Mouse (Mus musculus): ENCODE data around the gene Olfr1042. TPM values are rescaled to one million over a fixed set of nuclear protein-coding genes. Genes with fewer than 3 reads are reported as not detected.

Gene Olfr1042
- polyA plus RNA-seq (2014; fragmentation: Illumina TruSeq; extraction: RNeasy Lipid Tissue Mini Kit (QIAGEN cat#74804); ENCODE audit: low read depth, low replicate concordance), result not detected

DNA sequence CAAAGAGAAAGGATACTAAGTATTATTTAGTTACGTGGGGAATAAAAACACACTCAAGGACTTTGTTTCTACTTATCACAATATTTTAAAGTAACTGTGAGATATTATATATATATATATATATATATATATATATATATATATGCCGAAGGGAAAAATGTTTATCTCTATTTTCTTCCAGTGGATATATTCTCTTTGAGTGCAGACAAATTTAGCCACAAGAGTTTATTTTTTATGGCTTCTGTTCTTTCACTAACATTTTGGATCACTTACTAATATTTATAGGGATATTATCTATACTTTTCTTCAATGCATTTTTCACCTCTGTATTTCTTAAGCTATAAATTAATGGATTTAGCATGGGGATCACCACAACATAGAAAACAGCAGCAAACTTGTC lies at the start of gene Olfr1042:
Gene Olfr1042, minus strand, starts transcription at position 101 of the 400 bp plus-strand sequence.

DNA sequence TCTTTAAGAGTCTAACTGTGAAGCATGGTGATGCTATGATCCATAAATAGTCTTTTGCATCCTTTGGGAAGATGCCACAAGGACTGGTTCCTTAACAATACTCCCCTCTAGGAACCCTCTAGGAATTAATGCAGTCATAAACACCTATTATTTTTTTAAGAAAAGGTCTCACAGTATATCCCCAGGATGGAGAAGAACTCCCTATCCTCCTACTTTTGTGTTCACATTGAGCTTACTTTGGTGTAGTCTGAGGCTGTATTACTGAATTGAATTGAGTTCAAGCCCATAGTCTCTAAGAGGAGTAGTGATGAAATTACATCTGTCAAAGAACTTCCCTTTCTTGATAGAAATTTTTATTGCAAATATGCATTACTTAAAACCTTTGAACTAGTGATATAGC lies 41.3 kb upstream of the Olfr1042 start, which contains the start of gene Olfr1045:
Gene Olfr1045, minus strand, starts transcription at position 101 of the 400 bp plus-strand sequence.

DNA sequence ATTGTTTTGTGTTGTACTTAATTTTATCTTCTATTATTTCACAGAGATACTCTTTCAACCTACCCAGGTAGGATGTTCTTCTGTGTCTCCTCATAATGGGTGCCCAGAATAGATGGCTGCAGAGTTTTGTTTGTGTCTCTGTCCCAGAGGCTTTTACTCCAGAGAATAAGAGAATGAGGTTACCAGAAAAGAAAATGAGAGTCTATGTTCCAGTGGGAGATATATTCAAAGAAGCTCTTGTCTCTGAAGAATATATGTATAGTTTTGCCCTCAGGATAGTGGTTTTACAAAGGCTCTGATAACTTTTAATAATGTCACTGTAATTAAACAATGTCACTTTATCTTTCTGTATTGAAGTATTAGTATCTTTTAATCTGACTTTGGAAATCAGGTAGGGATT lies 23.9 kb upstream of the Olfr1042 start, which contains the start of gene Olfr52:
Gene Olfr52, minus strand, starts transcription at position 101 of the 400 bp plus-strand sequence.

GRCm38 (mm10) chr2:86177720-86178119 lies 16.1 kb upstream of the Olfr1042 start, which contains the start of gene Olfr1044:
Gene Olfr1044 (minus strand): TSS chr2:86177820.

DNA sequence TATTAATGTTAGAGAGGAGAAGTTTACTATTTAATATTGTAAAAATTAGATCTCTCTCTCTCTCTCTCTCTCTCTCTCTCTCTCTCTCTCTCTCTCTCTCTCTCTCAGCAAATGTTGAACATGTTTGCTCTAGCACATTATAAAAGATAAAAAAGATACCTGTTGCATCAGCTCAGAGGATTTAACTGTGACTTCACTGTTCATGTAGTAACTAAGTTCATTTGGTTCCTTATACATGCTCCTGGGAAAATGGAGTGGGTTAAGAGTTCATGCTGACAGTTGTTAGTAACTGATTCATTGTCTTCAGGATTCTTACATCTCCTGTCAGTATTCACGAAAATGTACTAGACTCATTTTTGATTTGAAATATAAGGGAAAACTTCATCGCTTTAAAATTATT lies 5.8 kb upstream of the Olfr1042 start, which contains the start of gene Olfr1043:
Gene Olfr1043, minus strand, starts transcription at position 101 of the 400 bp plus-strand sequence.

GRCm38 (mm10) chr2:86146632-86147031 lies 15.0 kb downstream of the Olfr1042 start, which contains the start of gene Olfr1040:
Gene Olfr1040 (minus strand): TSS chr2:86146732.

GRCm38 (mm10) chr2:86135828-86136227 lies 25.8 kb downstream of the Olfr1042 start, which contains the start of gene Olfr1039:
Gene Olfr1039 (minus strand): TSS chr2:86135928.

Other genes starting within 250 kb of the Olfr1042 start
- not detected for gene Olfr1025-ps1, start 246.6 kb downstream of the Olfr1042 start, polyA plus RNA-seq (2014; fragmentation: Illumina TruSeq; extraction: RNeasy Lipid Tissue Mini Kit (QIAGEN cat#74804); ENCODE audit: low read depth, low replicate concordance)
- gene Olfr1026, start 240.3 kb downstream of the Olfr1042 start, polyA plus RNA-seq (2014; fragmentation: Illumina TruSeq; extraction: RNeasy Lipid Tissue Mini Kit (QIAGEN cat#74804); ENCODE audit: low read depth, low replicate concordance), result not detected
- gene Olfr1028, start 211.4 kb downstream of the Olfr1042 start, polyA plus RNA-seq (2014; fragmentation: Illumina TruSeq; extraction: RNeasy Lipid Tissue Mini Kit (QIAGEN cat#74804); ENCODE audit: low read depth, low replicate concordance), result not detected
- gene Olfr1029, start 187.9 kb downstream of the Olfr1042 start, polyA plus RNA-seq (2014; fragmentation: Illumina TruSeq; extraction: RNeasy Lipid Tissue Mini Kit (QIAGEN cat#74804); ENCODE audit: low read depth, low replicate concordance), result 0.17 TPM
- gene Olfr1030, start 182.6 kb downstream of the Olfr1042 start, polyA plus RNA-seq (2014; fragmentation: Illumina TruSeq; extraction: RNeasy Lipid Tissue Mini Kit (QIAGEN cat#74804); ENCODE audit: low read depth, low replicate concordance), result not detected
- not detected for gene Olfr1031, start 171.5 kb downstream of the Olfr1042 start, polyA plus RNA-seq (2014; fragmentation: Illumina TruSeq; extraction: RNeasy Lipid Tissue Mini Kit (QIAGEN cat#74804); ENCODE audit: low read depth, low replicate concordance)
- gene Olfr1032, start 156.3 kb downstream of the Olfr1042 start, polyA plus RNA-seq (2014; fragmentation: Illumina TruSeq; extraction: RNeasy Lipid Tissue Mini Kit (QIAGEN cat#74804); ENCODE audit: low read depth, low replicate concordance), result not detected
- 12.2 TPM for gene Olfr1033, start 141.2 kb downstream of the Olfr1042 start, polyA plus RNA-seq (2014; fragmentation: Illumina TruSeq; extraction: RNeasy Lipid Tissue Mini Kit (QIAGEN cat#74804); ENCODE audit: low read depth, low replicate concordance)
- gene Olfr1034, start 116.0 kb downstream of the Olfr1042 start, polyA plus RNA-seq (2014; fragmentation: Illumina TruSeq; extraction: RNeasy Lipid Tissue Mini Kit (QIAGEN cat#74804); ENCODE audit: low read depth, low replicate concordance), result 2.3 TPM
- gene Olfr1036, start 87.8 kb downstream of the Olfr1042 start, polyA plus RNA-seq (2014; fragmentation: Illumina TruSeq; extraction: RNeasy Lipid Tissue Mini Kit (QIAGEN cat#74804); ENCODE audit: low read depth, low replicate concordance), result not detected
- gene Olfr1037, start 74.5 kb downstream of the Olfr1042 start, polyA plus RNA-seq (2014; fragmentation: Illumina TruSeq; extraction: RNeasy Lipid Tissue Mini Kit (QIAGEN cat#74804); ENCODE audit: low read depth, low replicate concordance), result not detected
- not detected for gene Olfr1039, start 25.9 kb downstream of the Olfr1042 start, polyA plus RNA-seq (2014; fragmentation: Illumina TruSeq; extraction: RNeasy Lipid Tissue Mini Kit (QIAGEN cat#74804); ENCODE audit: low read depth, low replicate concordance)
- gene Olfr1040, start 15.1 kb downstream of the Olfr1042 start, polyA plus RNA-seq (2014; fragmentation: Illumina TruSeq; extraction: RNeasy Lipid Tissue Mini Kit (QIAGEN cat#74804); ENCODE audit: low read depth, low replicate concordance), result not detected
- gene Olfr1043, start 5.7 kb upstream of the Olfr1042 start, polyA plus RNA-seq (2014; fragmentation: Illumina TruSeq; extraction: RNeasy Lipid Tissue Mini Kit (QIAGEN cat#74804); ENCODE audit: low read depth, low replicate concordance), result not detected
- gene Olfr1044, start 16.0 kb upstream of the Olfr1042 start, polyA plus RNA-seq (2014; fragmentation: Illumina TruSeq; extraction: RNeasy Lipid Tissue Mini Kit (QIAGEN cat#74804); ENCODE audit: low read depth, low replicate concordance), result not detected
- not detected for gene Olfr52, start 23.8 kb upstream of the Olfr1042 start, polyA plus RNA-seq (2014; fragmentation: Illumina TruSeq; extraction: RNeasy Lipid Tissue Mini Kit (QIAGEN cat#74804); ENCODE audit: low read depth, low replicate concordance)
- not detected for gene Olfr1045, start 41.2 kb upstream of the Olfr1042 start, polyA plus RNA-seq (2014; fragmentation: Illumina TruSeq; extraction: RNeasy Lipid Tissue Mini Kit (QIAGEN cat#74804); ENCODE audit: low read depth, low replicate concordance)
- not detected for gene Olfr1046, start 57.5 kb upstream of the Olfr1042 start, polyA plus RNA-seq (2014; fragmentation: Illumina TruSeq; extraction: RNeasy Lipid Tissue Mini Kit (QIAGEN cat#74804); ENCODE audit: low read depth, low replicate concordance)
- gene Olfr1047, start 69.6 kb upstream of the Olfr1042 start, polyA plus RNA-seq (2014; fragmentation: Illumina TruSeq; extraction: RNeasy Lipid Tissue Mini Kit (QIAGEN cat#74804); ENCODE audit: low read depth, low replicate concordance), result not detected
- gene Olfr1048, start 78.5 kb upstream of the Olfr1042 start, polyA plus RNA-seq (2014; fragmentation: Illumina TruSeq; extraction: RNeasy Lipid Tissue Mini Kit (QIAGEN cat#74804); ENCODE audit: low read depth, low replicate concordance), result not detected
- gene Olfr1049, start 96.5 kb upstream of the Olfr1042 start, polyA plus RNA-seq (2014; fragmentation: Illumina TruSeq; extraction: RNeasy Lipid Tissue Mini Kit (QIAGEN cat#74804); ENCODE audit: low read depth, low replicate concordance), result not detected
- gene Olfr1051, start 117.2 kb upstream of the Olfr1042 start, polyA plus RNA-seq (2014; fragmentation: Illumina TruSeq; extraction: RNeasy Lipid Tissue Mini Kit (QIAGEN cat#74804); ENCODE audit: low read depth, low replicate concordance), result not detected
- gene Olfr1052, start 130.6 kb upstream of the Olfr1042 start, polyA plus RNA-seq (2014; fragmentation: Illumina TruSeq; extraction: RNeasy Lipid Tissue Mini Kit (QIAGEN cat#74804); ENCODE audit: low read depth, low replicate concordance), result not detected
- not detected for gene Olfr1053, start 153.4 kb upstream of the Olfr1042 start, polyA plus RNA-seq (2014; fragmentation: Illumina TruSeq; extraction: RNeasy Lipid Tissue Mini Kit (QIAGEN cat#74804); ENCODE audit: low read depth, low replicate concordance)
- gene Olfr1054, start 173.6 kb upstream of the Olfr1042 start, polyA plus RNA-seq (2014; fragmentation: Illumina TruSeq; extraction: RNeasy Lipid Tissue Mini Kit (QIAGEN cat#74804); ENCODE audit: low read depth, low replicate concordance), result not detected
- gene Olfr1055, start 188.4 kb upstream of the Olfr1042 start, polyA plus RNA-seq (2014; fragmentation: Illumina TruSeq; extraction: RNeasy Lipid Tissue Mini Kit (QIAGEN cat#74804); ENCODE audit: low read depth, low replicate concordance), result not detected
- not detected for gene Olfr1056, start 200.6 kb upstream of the Olfr1042 start, polyA plus RNA-seq (2014; fragmentation: Illumina TruSeq; extraction: RNeasy Lipid Tissue Mini Kit (QIAGEN cat#74804); ENCODE audit: low read depth, low replicate concordance)
- not detected for gene Olfr1057, start 216.6 kb upstream of the Olfr1042 start, polyA plus RNA-seq (2014; fragmentation: Illumina TruSeq; extraction: RNeasy Lipid Tissue Mini Kit (QIAGEN cat#74804); ENCODE audit: low read depth, low replicate concordance)
- gene Olfr1058, start 226.7 kb upstream of the Olfr1042 start, polyA plus RNA-seq (2014; fragmentation: Illumina TruSeq; extraction: RNeasy Lipid Tissue Mini Kit (QIAGEN cat#74804); ENCODE audit: low read depth, low replicate concordance), result not detected